Mouse (Mus musculus) left cerebral cortex, postnatal 36 days (tissue): Measurements from ENCODE around the gene Zmynd19. TPM values are rescaled to one million over a fixed set of nuclear protein-coding genes. Genes with fewer than 3 reads are reported as not detected.
A peak's percentile ranks its signal among the peaks of the same experiment; 100 is the strongest.
"Not testable (repeated sequence)": the region's sequence is repeated elsewhere in the genome, so short reads cannot be mapped to it uniquely, and the experiment has no call there.

Source experiments
- DNase-seq, 2 experiments: peaks; one replicate each; pipeline ENCODE4 v3.0.0; 2021 to 2022; ENCODE audit warnings: low spot score in 2 of 2, mixed read lengths in 1 of 2
- intact Hi-C: fragments of 180-260 bp; cut with DNase I; formaldehyde crosslinking; loops from one replicate; pipeline ENCODE4 v1.15.1; 2025
- total RNA-seq, 2 experiments: library from RNA; stranded (reverse); gene quantifications; 2 replicates each; pipeline ENCODE4 v1.2.3; 2021

Zmynd19 gene
- total RNA-seq, 2 experiments from 2014 or later = 37.1 to 37.3 TPM

DNA sequence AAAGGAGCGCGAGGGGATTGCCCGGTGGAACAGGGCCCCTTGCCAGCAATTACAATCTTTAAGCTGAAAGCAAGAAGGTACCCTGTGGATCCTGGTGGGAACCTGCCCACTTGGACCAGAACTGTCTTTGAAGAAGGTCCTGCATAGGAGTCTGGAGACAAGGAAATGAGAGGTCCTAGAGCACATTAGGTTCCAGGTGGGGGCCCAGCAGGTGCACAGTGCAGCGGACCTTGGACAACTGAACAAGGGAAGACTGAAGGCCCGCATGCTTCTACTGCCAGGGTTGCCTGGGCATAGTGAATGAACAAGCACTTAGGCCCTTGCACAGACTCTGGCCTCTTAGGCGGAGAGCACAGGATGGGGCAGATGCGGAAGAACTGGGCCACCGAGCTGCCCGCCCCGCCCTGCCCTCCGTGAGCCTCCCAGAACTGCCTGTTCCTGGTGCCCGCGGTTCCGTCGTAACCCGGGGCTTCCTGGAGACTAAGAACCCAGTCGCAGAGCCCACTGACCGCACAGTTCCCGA, 15.1 kb upstream of the Zmynd19 start:
- intact Hi-C loops = no loop called here
- peak in 1 of 2 experiments; percentile 17 for DNase-seq

- intact Hi-C loops = no loop called here
- peak; percentile 71 to 80 for DNase-seq
Measured at GRCm38 (mm10) chr2:24935057-24935796, 14.4 kb upstream of the Zmynd19 start, which contains the start of gene Arrdc1. Arrdc1 (minus strand) TSS chr2:24935252.

- DNase-seq = no peak
- intact Hi-C loops = no loop called here
Measured at GRCm38 (mm10) chr2:24942092-24942491, 7.5 kb upstream of the Zmynd19 start.

DNA sequence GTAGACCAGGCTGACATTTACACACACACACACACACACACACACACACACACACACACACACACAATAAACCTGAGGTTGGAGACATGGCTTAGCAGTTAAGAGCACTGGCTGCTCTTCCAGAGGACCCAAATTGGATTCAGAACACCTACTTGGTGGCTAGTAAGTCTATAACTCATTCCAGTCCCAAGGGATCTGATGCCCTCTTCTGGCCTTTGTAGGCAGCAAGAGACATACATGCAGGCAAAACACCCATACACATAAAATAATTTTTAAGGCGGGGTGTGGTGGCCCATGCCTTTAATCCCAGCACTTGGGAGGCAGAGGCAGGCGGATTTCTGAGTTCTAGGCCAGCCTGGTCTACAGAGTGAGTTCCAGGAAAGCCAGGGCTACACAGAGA, 5.3 kb upstream of the Zmynd19 start:
- DNase-seq, intact Hi-C loops: not testable (repeated sequence)

- intact Hi-C loops = no loop called here
- DNase-seq = no peak
Measured at GRCm38 (mm10) chr2:24950189-24950535, 570 bp downstream of the Zmynd19 start.

DNA sequence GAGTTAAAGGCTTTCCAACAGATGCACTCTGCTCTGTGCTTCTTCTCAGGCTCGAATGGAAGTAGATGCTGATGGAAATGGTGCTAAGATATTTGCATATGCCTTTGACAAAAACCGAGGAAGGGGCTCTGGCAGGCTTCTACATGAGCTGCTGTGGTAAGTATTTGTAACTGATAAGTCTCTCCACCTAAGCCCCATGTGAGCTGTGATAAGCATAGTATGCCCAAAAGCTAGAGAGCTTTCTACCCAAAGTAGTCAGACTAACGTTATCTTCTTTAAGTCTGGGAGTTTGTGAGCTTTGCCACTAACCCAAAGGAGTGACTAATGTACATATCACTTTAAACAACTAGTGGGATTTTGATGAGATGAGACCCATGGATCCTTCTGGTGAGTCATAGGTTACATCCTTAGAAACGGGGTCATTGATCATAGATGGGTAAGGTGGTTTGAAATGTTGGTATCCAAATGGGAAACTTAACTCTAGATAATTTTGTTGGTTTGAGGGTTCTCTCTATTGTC, 3.0 kb downstream of the Zmynd19 start:
- DNase-seq = no peak
- intact Hi-C loops = no loop called here

- no peak for DNase-seq
- intact Hi-C loops = no loop called here
Measured at GRCm38 (mm10) chr2:24960910-24961309, 11.3 kb downstream of the Zmynd19 start.

DNA sequence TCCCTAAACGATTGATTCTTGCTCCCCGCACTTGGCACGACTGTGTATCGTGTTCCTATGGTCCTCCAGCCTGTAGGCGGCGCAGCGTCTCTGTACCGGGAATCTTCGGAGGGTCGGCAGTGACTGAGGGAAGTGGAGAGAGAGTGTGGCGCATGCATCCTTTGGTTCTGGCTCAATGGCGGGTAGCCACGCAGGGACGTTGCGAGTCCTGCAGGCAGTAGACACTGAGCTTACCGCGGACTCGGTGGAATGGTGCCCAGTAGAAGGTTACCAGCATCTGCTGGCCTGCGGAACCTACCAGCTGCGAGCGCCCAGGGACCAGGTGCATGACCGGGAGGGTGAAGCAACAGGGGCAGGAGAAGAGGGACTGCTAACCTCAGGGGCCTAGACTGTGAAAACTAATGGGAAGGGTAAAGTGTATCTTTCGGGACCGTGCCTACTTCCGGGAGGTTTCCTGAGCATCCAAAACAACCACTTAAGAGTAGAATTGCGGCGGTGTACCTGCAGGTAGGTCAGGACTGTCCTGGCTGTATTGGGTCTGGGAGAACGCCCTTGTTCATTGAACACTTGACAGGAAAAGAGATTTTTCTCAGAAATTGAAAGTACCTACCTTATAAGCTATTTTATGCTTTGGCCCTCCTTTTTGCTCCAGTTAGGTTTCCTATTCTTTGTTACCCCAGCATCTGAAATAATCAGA, 12.9 kb downstream of the Zmynd19 start, which contains the start of gene Dph7:
Gene Dph7, plus strand, starts transcription at position 97 of the 697 bp plus-strand sequence.
- DNase-seq = peak; percentile 87 to 88
- intact Hi-C loops = no loop called here

GRCm38 (mm10) chr2:24970386-24970785, 20.8 kb downstream of the Zmynd19 start:
- intact Hi-C loops = no loop called here

GRCm38 (mm10) chr2:24974452-24974851, 24.9 kb downstream of the Zmynd19 start:
- DNase-seq, intact Hi-C loops: not testable (repeated sequence)

More at GRCm38 (mm10) chr2:24970386-24970785, 20.8 kb downstream of the Zmynd19 start:
- no peak for DNase-seq

DNA sequence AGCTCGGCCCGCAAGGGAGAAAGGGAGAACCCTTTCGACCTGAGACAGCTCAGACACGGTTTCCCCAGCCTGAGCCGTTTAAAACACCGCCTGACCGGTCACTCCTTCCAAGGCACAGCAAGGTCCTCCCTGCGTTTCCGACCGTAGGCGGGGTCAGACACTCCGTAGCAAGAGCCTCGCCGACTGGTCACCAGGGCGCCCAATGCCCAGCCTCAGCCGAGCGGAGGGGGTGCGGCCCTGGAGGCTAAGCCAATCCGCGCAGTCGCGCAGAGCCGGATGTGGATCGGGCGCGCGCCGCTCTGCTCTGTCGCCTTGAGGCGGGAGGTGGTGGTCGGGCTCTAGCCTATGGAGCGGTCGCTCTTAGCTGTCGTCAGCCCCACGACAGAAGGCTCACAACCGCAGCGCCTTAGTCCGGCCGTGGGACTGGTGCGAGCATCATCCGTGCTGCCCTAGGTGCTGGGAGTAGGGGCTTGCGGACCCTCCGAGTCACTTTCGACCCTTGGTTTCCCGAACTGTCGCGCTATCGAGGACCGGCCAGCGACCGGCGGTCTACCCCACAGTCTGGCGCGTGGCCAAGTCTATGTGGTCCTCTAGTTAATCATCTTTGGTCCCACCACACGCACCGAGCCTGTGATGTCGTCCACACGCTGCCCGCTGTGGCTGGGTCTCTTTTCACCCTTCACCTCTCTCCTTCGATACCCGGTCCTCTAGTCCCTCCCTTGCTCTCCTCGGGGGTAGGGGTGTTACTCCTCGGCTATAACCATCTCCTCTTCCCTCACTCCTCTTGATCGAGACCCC, 25.5 kb downstream of the Zmynd19 start, which contains the start of gene Mrpl41:
Gene Mrpl41, minus strand, starts transcription at position 193 of the 798 bp plus-strand sequence.
- DNase-seq = peak; percentile 96 to 97
- intact Hi-C loops = loop anchor here (5.0 kb wide), 1 partner anchor 77 kb away; the partner anchor contains the start of gene Nsmf

DNA sequence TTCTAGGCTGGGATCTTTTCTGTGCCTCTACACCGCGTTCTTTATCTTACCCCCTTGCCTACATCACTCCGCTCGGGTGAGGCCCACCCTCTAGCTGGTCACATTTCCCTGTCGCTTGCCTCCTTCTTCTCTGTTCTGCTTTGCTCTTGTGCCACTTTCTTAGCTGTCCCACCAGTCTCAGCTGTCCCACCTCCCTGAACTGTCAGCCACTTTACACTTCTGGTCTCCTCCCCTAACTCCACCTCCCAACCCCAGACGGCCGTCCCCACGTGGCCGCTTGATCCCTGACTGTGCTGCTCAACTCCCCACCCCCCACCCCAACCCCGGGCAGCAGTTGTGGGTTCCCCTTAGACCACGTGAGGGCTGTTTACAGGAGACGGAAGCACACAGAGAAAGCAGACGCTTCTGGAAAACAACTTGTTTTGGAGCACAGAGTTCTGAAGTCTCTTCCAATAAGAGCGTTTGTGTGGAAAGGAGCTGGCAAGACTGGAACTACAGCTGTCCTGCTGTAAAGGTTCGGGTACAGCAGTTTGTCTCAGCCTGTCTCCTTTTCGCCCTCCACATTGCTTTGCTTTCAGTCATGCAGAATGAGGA, 26.2 kb downstream of the Zmynd19 start, which contains the start of gene Pnpla7:
Gene Pnpla7, plus strand, starts transcription at position 330 of the 594 bp plus-strand sequence.
- peak; percentile 59 to 61 for DNase-seq
- intact Hi-C loops = loop anchor here (5.0 kb wide), 1 partner anchor 76 kb away; the partner anchor contains the start of gene Nsmf

DNA sequence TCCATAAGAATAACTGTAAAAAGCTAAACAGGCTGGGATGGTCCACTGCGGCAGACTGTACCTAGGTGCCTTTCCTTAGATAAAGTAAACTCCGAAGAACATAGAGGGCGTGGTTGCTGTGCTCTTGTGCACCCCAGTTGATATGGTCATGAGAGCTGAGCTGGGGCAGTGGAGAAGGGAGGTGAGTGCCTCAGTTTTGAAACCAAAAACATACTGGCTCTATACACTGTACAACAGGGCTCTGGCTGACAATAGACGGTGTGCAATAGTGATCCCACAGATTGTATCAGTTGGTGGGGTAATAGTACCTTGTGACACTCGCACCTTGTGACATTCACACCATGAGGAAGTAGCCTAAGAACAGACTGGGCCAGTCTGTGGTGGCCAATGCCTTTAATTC, 27.4 kb downstream of the Zmynd19 start:
- intact Hi-C loops = loop anchor here (5.0 kb wide), 1 partner anchor 75 kb away; the partner anchor contains the start of gene Nsmf
- DNase-seq = no peak

DNA sequence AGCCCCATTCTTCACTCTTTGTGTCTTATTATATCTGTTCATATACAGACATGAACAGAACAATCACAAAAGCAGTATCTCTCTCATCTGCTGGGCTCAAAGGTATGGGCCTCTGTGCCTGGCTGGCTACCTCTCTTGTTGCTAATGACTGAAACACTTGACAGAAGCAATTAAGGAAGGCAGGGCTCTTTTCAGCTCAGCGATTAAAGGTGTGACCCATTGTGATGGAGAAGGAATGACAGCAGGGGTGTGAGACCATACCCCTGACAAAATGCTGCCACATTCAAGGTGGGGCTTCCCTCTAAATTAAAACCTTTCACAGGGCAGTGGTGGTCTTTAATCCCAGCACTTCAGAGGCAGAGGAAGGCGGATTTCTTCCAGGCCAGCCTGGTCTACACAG, 38.2 kb downstream of the Zmynd19 start:
- no peak for DNase-seq
- intact Hi-C loops = no loop called here

GRCm38 (mm10) chr2:24995332-24995731, 45.7 kb downstream of the Zmynd19 start:
- DNase-seq = peak; percentile 25 to 32
- intact Hi-C loops = no loop called here

- intact Hi-C loops = no loop called here
- DNase-seq = no peak
Measured at GRCm38 (mm10) chr2:24996471-24996870, 46.9 kb downstream of the Zmynd19 start.

DNA sequence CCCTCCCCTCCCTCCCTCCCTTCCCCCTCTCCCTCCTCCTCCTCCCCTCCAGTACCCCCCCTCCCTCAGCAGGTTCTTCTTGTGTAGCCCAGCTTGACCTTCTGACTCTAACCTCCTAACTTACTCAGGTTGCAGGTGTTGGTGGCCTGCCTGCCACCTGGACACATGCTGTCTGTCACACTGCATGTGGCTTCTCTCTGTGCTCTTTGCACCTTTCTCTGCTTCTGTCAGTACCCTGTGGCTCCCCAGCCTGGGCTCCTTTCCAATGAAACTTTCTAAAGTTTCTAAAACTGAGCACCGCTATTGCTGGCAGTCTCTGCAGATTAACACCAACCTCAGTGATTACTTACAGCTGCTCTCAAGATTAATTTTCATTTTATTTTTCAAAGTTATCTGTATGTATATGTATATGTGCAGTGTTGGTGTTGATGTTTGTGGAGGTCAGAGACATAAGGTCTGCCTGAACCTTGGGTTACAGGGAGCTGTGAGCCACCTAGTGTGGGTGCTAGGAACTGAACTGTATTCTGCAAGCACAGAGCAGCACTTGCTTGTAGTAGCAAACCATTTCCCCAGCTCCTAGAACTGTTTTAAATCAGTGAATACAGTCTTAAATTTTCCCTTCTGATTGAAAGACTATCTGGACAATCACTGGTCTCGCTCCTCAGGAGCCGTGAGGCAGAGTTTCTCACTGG, 51.1 kb downstream of the Zmynd19 start:
- intact Hi-C loops = no loop called here

More for the DNA sequence above, 51.1 kb downstream of the Zmynd19 start:
- DNase-seq = no peak
